Mouse (Mus musculus) myocyte (in vitro differentiated cells): Measurements from ENCODE around the gene Chd3.

ENCODE experiments used
- CEBPB ChIP-seq: IDR thresholded peaks from 2 replicates; pipeline ENCODE4 v1.6.1; 2011; ENCODE audit warnings: mild to moderate bottlenecking, moderate library complexity; ENCODE audit not compliant: poor library complexity, insufficient read depth, severe bottlenecking
- E2F4 ChIP-seq: IDR thresholded peaks from one replicate; pipeline ENCODE4 v1.6.1; 2011; ENCODE audit warnings: mild to moderate bottlenecking, control low read depth, moderate library complexity; ENCODE audit not compliant: insufficient read depth
- MAX ChIP-seq: IDR thresholded peaks from one replicate; pipeline ENCODE4 v1.6.1; 2011; ENCODE audit warnings: low read depth, mild to moderate bottlenecking, control low read depth
- MYOD1 ChIP-seq, 3 experiments: IDR thresholded peaks; one replicate each; pipeline ENCODE4 v1.6.1; 2011; ENCODE audit warnings: control low read depth in 2 of 3, low read depth in 2 of 3, mild to moderate bottlenecking in 2 of 3, moderate library complexity in 1 of 3; ENCODE audit not compliant: insufficient read length in 2 of 3, control insufficient read depth in 1 of 3
- MYOG ChIP-seq, 3 experiments: IDR thresholded peaks; one replicate each; pipeline ENCODE4 v1.6.1; 2011; ENCODE audit warnings: control low read depth in 2 of 3, low read depth in 2 of 3, mild to moderate bottlenecking in 2 of 3; ENCODE audit not compliant: insufficient read length in 2 of 3, control insufficient read depth in 1 of 3, insufficient read depth in 1 of 3
- POLR2A ChIP-seq: IDR thresholded peaks from one replicate; pipeline ENCODE4 v1.6.1; 2011; ENCODE audit warnings: low read depth, mild to moderate bottlenecking, control low read depth, moderate library complexity; ENCODE audit not compliant: insufficient read length
- POLR2AphosphoS2 ChIP-seq: IDR thresholded peaks from one replicate; pipeline ENCODE4 v1.6.1; 2011; ENCODE audit warnings: low read depth, control low read depth; ENCODE audit not compliant: insufficient read length
- REST ChIP-seq: IDR thresholded peaks from one replicate; pipeline ENCODE4 v1.6.1; 2011; ENCODE audit warnings: mild to moderate bottlenecking, control low read depth, moderate library complexity; ENCODE audit not compliant: insufficient read depth, insufficient read length
- TCF12 ChIP-seq: IDR thresholded peaks from one replicate; pipeline ENCODE4 v1.6.1; 2011; ENCODE audit warnings: mild to moderate bottlenecking, control low read depth; ENCODE audit not compliant: poor library complexity, insufficient read depth, severe bottlenecking
- USF1 ChIP-seq: IDR thresholded peaks from one replicate; pipeline ENCODE4 v1.6.1; 2011; ENCODE audit warnings: low read depth, mild to moderate bottlenecking, control low read depth, moderate library complexity

- TF ChIP-seq POLR2A (no peak), POLR2AphosphoS2 (no peak), E2F4 (no peak), USF1 (no peak), MAX (no peak), MYOD1 (IDR thresholded peaks at IDR 0.05; ENCODE audit: control insufficient read depth in 1 of 3, insufficient read length in 2 of 3, low read depth in 2 of 3) (no peak), REST (no peak), TCF12 (no peak), MYOG (IDR thresholded peaks at IDR 0.05; ENCODE audit: control insufficient read depth in 1 of 3, insufficient read depth in 1 of 3, insufficient read length in 2 of 3, low read depth in 2 of 3) (no peak), CEBPB (no peak)
Observed at GRCm38 (mm10) chr11:69327648-69328047, 41.6 kb downstream of the Chd3 start.
